Mouse (Mus musculus) adrenal gland, adult 18-20 months (tissue): Measurements from ENCODE around the gene Mab21l1. TPM values are rescaled to one million over a fixed set of nuclear protein-coding genes. Genes with fewer than 3 reads are reported as not detected.

Experiments used
- DNase-seq, 2 experiments: peaks; one replicate each; pipeline ENCODE4 v3.0.0; 2021 to 2022; ENCODE audit warnings: low spot score in 2 of 2
- total RNA-seq, 2 experiments: library from RNA; stranded (reverse); gene quantifications; 1 replicate in 1 of 2; 2 replicates in 1 of 2; pipeline ENCODE4 v1.2.3; 2021

The Mab21l1 gene
- total RNA-seq, 2 experiments from 2014 or later, result 0.99 to 1.2 TPM

DNA sequence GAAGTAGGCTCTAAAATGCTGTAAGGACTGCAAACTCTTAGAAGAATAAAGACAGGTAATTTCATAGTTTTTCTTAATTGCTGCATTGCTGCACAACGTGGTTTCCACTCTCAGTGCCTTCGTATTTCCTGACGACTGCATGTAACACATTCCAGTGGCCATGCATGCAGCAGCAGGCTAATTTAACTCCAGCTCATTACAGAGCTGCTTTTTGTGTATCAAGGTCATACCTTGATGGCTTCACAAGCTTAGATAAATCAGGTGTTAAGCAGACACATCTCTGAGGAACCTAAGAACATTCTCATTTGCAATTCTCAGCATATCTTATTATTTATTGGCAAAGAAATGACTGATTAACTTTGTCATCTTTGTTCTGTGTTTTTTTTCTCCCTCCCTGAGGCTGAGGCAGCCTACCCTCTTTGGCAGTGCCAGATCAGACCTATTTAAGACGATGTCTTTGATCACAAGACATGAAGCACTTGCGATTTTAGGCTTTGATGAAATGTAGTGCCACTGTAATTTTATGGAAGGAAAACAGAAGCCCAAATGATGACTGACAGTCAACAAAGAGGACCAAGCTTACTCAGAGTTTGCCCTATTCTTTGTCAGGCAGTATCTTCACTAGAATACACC, 32.8 kb downstream of the Mab21l1 start:
- DNase-seq, result no peak

- no peak for DNase-seq
These were observed 33.8 kb downstream of the Mab21l1 start for GRCm38 (mm10) chr3:55816096-55816495.

GRCm38 (mm10) chr3:55816638-55817375, 34.5 kb downstream of the Mab21l1 start:
- no peak for DNase-seq

- DNase-seq, result no peak
These were observed 35.8 kb downstream of the Mab21l1 start for GRCm38 (mm10) chr3:55818082-55818481.

DNA sequence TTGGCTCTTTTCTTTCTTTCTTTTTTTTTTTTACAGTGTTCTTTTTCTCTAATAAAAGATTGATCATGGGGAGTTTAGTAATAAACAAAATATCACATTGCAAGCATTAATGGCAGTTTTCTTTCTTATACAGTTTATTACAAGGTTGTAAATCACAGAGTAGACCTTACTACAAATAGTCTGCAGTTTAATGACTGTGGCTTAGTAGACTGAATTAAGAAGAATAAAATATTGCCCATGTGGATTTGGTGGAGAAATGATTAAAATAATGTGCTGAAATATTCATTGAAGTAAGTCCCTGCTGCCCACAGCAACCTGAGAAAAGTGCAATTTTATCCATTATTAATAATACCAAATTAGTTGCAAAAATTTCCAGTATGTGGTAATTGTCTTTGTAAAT, 37.3 kb downstream of the Mab21l1 start:
- DNase-seq, result no peak

GRCm38 (mm10) chr3:55824864-55825263, 42.6 kb downstream of the Mab21l1 start:
- DNase-seq, result no peak

- DNase-seq, result no peak
These were observed 46.4 kb downstream of the Mab21l1 start for GRCm38 (mm10) chr3:55828481-55829256.

DNA sequence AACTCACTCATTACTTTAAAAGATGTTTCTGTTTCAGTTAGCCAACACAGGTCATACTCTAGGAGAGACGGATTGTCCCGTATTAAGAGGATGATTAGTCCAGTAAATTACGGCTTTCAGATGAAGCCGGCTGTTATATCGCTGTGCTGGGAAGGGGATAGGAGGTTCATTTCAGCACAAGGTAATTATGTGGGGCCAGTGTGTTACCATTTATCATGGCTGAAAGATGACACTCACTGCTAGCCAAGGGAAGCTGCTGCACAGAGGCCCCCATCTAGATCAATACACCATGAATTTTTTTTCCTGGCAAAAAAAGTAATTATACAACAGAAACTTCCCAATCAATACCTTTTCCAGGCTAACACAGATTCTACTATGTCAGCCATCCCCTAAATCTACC, 47.9 kb downstream of the Mab21l1 start:
- DNase-seq, result no peak
